Comparison of ENCODE assay signal across 19 mouse cellular contexts in the genomic region with DNA sequence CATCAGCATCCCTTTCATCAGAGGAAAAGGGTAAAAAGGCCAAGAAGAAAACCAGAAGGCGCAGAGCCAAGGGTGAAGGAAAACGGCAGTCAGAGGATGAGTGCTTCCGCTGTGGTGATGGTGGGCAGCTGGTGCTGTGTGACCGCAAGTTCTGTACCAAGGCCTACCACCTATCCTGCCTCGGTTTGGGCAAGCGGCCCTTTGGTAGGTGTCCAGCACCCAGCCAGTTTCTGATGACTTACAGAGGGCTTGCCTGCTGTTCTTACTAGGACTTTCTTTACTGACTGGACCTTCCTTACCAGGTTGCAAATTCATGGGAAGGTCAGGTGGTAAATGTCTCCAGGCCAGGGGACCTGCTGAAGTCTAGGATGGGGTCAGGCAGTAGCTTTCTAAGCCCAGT. TPM values are rescaled to one million over a fixed set of nuclear protein-coding genes. Genes with fewer than 3 reads are reported as not detected.
DNase-seq lines count a peak whose midpoint lies in the region; TF ChIP-seq lines count a peak whose summit lies in the region.
"Had no signal": no experiment of that assay in that cellular context is flagged by ENCODE, and none has a peak within 500 bp of the region (broad histone marks: within the 10 kb centered on the region; RNA-seq: fewer than 3 reads in every experiment).

No protein-coding gene starts in this region.

- no peak overlapping the region for H3K4me2 ChIP-seq in myocyte (ENCODE audit: low read depth)
- H3K4me2 ChIP-seq: embryonic facial prominence, embryonic 12.5 days; forebrain, embryonic 12.5 days had no signal

- H3K27me3 ChIP-seq in myocyte (ENCODE audit: control insufficient read depth, insufficient read depth, insufficient read length): no peaks in the 10 kb centered on the region
- H3K27me3 ChIP-seq: embryonic facial prominence, embryonic 12.5 days; forebrain, embryonic 12.5 days; Patski had no signal

- no peak for TF ChIP-seq POLR2A in myocyte (IDR thresholded peaks at IDR 0.05; ENCODE audit: insufficient read length, low read depth)

- no peaks in the 10 kb centered on the region for H3K79me2 ChIP-seq in myocyte (ENCODE audit: control insufficient read depth, insufficient read depth)

- peaks cover 42% of the 10 kb centered on the region for H3K36me3 ChIP-seq in myocyte (ENCODE audit: control insufficient read depth, insufficient read depth)

- H3K4me3 ChIP-seq in myocyte: no peak overlapping the region
- H3K4me3 ChIP-seq: embryonic facial prominence, embryonic 10.5 days; embryonic facial prominence, embryonic 12.5 days; forebrain, embryonic 12.5 days had no signal

- intact Hi-C loops in left cerebral cortex, postnatal 4 days (cut with DNase I): loop anchor here (10.0 kb wide), 1 partner anchor 139 kb away; no protein-coding TSS in a partner anchor

- peak; percentile 69 for DNase-seq in heart, adult 11 months
- no peak for DNase-seq in heart, postnatal 4 days
- DNase-seq in kidney, postnatal 10 days: peak; percentile 38
- DNase-seq in kidney, adult 8-10 months: no peak
- peak; percentile 41 for DNase-seq in testis, postnatal 10 days (ENCODE audit: low spot score)
- no peak for DNase-seq in testis, postnatal 14 days (ENCODE audit: low spot score)
- no peak for DNase-seq in left cerebral cortex, postnatal 4 days
- DNase-seq: adrenal gland, adult 8-10 months; adrenal gland, postnatal 14 days; adrenal gland, postnatal 36 days; cerebellum, adult 11-12 months; cerebellum, adult 9-10 months; cerebellum, postnatal 10 days; forebrain, postnatal 0 days had no signal

- H3ac ChIP-seq in myocyte (ENCODE audit: control insufficient read depth, insufficient read length): no peak overlapping the region

TF ChIP-seq in myocyte, 11 proteins besides CTCF, POLR2A, EP300 and RAD21:
- TF ChIP-seq MYOD1 (IDR thresholded peaks at IDR 0.05; ENCODE audit: control insufficient read depth in 1 of 3, insufficient read length in 2 of 3, low read depth in 2 of 3) (no peak), E2F4 (IDR thresholded peaks at IDR 0.05; ENCODE audit: insufficient read depth) (no peak), SRF (IDR thresholded peaks at IDR 0.05; ENCODE audit: control insufficient read depth, insufficient read length, low read depth) (no peak), POLR2AphosphoS2 (IDR thresholded peaks at IDR 0.05; ENCODE audit: insufficient read length, low read depth) (peak; percentile 37), TCF12 (IDR thresholded peaks at IDR 0.05; ENCODE audit: insufficient read depth, poor library complexity, severe bottlenecking) (no peak), REST (IDR thresholded peaks at IDR 0.05; ENCODE audit: insufficient read depth, insufficient read length) (no peak), MYOG (IDR thresholded peaks at IDR 0.05; ENCODE audit: control insufficient read depth in 1 of 3, insufficient read depth in 1 of 3, insufficient read length in 2 of 3, low read depth in 2 of 3) (no peak)

RNA-seq across cellular contexts. Expression of a gene that starts 42.8 kb away (rescaled TPM):
- 10 to 100 TPM; 16.9 to 18.3 TPM for total RNA-seq in heart, postnatal 4 days (2021)
- polyA plus RNA-seq in myocyte (2012; fragmentation: generic; extraction: Trizol): 17.1 TPM
- total RNA-seq in left cerebral cortex, postnatal 4 days (2021): 10 to 100 TPM; 23.3 to 24.3 TPM

Comparison
In these comparisons a context has a peak if more than half of its experiments do, and no peak if none do; other contexts are left out.
1. DNase-seq: peak in heart, adult 11 months (single experiment), kidney, postnatal 10 days (single experiment) and testis, postnatal 10 days (single experiment); none in heart, postnatal 4 days (single experiment), kidney, adult 8-10 months (0 of 2), testis, postnatal 14 days (single experiment) and left cerebral cortex, postnatal 4 days (single experiment).